Mouse (Mus musculus): ENCODE results near the gene Akt2.

- TF ChIP-seq POLR2A (IDR thresholded peaks at IDR 0.05; ENCODE audit: borderline replicate concordance, low read depth, low read length): no peak
- TF ChIP-seq CTCF (IDR thresholded peaks at IDR 0.05; ENCODE audit: low read depth, low read length): no peak
Measured at GRCm38 (mm10) chr7:27587741-27588140, 3.6 kb upstream of the Akt2 start.

Measured in bone marrow macrophage, adult 2 months (primary cell).